Mouse (Mus musculus): Measurements from ENCODE around the gene Olfr1440. TPM values are rescaled to one million over a fixed set of nuclear protein-coding genes. Genes with fewer than 3 reads are reported as not detected.

Olfr1440 gene
- not detected in 2 replicates for total RNA-seq (2012; rRNA removed)
- total RNA-seq (2014; rRNA removed) = not detected in 2 replicates
- not detected in 2 replicates for polyA plus RNA-seq (2012; ENCODE audit: insufficient read length, low read depth)

GRCm38 (mm10) chr19:12386979-12387378 lies at the start of gene Olfr1440:
TSS of gene Olfr1440 (plus strand) at chr19:12387279.
- DNase-seq (ENCODE audit: extremely low read depth) = no peak
- Histone ChIP-seq H3K9me3 (replicated peaks; ENCODE audit: low read length) (no peaks in the 10 kb centered on the region), H3K79me2 (replicated peaks; ENCODE audit: control insufficient read depth, extremely low read depth, insufficient read depth, poor library complexity, severe bottlenecking) (no peaks in the 10 kb centered on the region), H3K4me3 (replicated peaks in 1 of 3; ENCODE audit: low read depth in 2 of 3, low read length in 2 of 3, poor library complexity in 1 of 3) (no peak within 1 kb of the TSS), H3K36me3 (replicated peaks in 1 of 2; ENCODE audit: control insufficient read depth in 1 of 2, insufficient read depth in 1 of 2, low read length in 1 of 2) (no peaks in the 10 kb centered on the region), H3K27me3 (replicated peaks) (no peaks in the 10 kb centered on the region), H3K4me2 (ENCODE audit: insufficient read depth, low read depth, poor library complexity, severe bottlenecking) (no peak within 1 kb of the TSS), H3K9ac (ENCODE audit: insufficient read depth, low read depth) (no peak within 1 kb of the TSS), H3K4me1 (ENCODE audit: control insufficient read depth in 1 of 2, insufficient read depth in 2 of 2) (no peaks in the 10 kb centered on the region), H3K27ac (ENCODE audit: insufficient read depth, low read depth) (no peak within 1 kb of the TSS)
- in situ Hi-C loops (cut with MboI; ENCODE audit: low pct_ligation_motif_present, low pct_unique_long_range_greater_than_20kb, low sequenced_read_pairs) = no loop called here
- TF ChIP-seq POLR2A (IDR thresholded peaks at IDR 0.05; ENCODE audit: low read depth, low read length) (no peak), UBTF (IDR thresholded peaks at IDR 0.05; ENCODE audit: low read depth, low read length) (no peak), RAD21 (IDR thresholded peaks at IDR 0.05; ENCODE audit: low read depth, low read length) (no peak), EP300 (IDR thresholded peaks at IDR 0.05; ENCODE audit: low read length) (no peak), TCF12 (IDR thresholded peaks at IDR 0.05; ENCODE audit: low read depth, low read length) (no peak)
- dilution Hi-C loops (cut with MboI; ENCODE audit: extremely low pct_ligation_motif_present, extremely low pct_unique_long_range_greater_than_20kb, low sequenced_read_pairs) = no loop called here

- Histone ChIP-seq H3K27ac (ENCODE audit: insufficient read depth, low read depth) (no peak overlapping the region), H3K9ac (ENCODE audit: insufficient read depth, low read depth) (no peak overlapping the region)
- in situ Hi-C loops (cut with MboI; ENCODE audit: low pct_ligation_motif_present, low pct_unique_long_range_greater_than_20kb, low sequenced_read_pairs) = no loop called here
These were observed 14.1 kb upstream of the Olfr1440 start for GRCm38 (mm10) chr19:12373004-12373403.

GRCm38 (mm10) chr19:12374465-12375025 lies 12.5 kb upstream of the Olfr1440 start:
- dilution Hi-C loops (cut with MboI; ENCODE audit: extremely low pct_ligation_motif_present, extremely low pct_unique_long_range_greater_than_20kb, low sequenced_read_pairs) = no loop called here
- no peaks in the 10 kb centered on the region for H3K4me1 ChIP-seq (ENCODE audit: control insufficient read depth in 1 of 2, insufficient read depth in 2 of 2)

More at GRCm38 (mm10) chr19:12373004-12373403, 14.1 kb upstream of the Olfr1440 start:
- dilution Hi-C loops (cut with MboI; ENCODE audit: extremely low pct_ligation_motif_present, extremely low pct_unique_long_range_greater_than_20kb, low sequenced_read_pairs) = no loop called here
- TF ChIP-seq POLR2A (IDR thresholded peaks at IDR 0.05; ENCODE audit: low read depth, low read length) (no peak), IRF4 (IDR thresholded peaks at IDR 0.05; ENCODE audit: low read depth, low read length) (no peak), MAZ (IDR thresholded peaks at IDR 0.05; ENCODE audit: low read depth, low read length) (no peak), USF1 (IDR thresholded peaks at IDR 0.05; ENCODE audit: low read depth, low read length) (no peak), USF2 (conservative IDR thresholded peaks at IDR 0.05; ENCODE audit: low read depth, low read length) (no peak), RCOR1 (conservative IDR thresholded peaks at IDR 0.05; ENCODE audit: low read depth, low read length) (no peak), GABPA (IDR thresholded peaks at IDR 0.05; ENCODE audit: insufficient replicate concordance, low read depth, low read length) (no peak), ZKSCAN1 (IDR thresholded peaks at IDR 0.05; ENCODE audit: borderline replicate concordance, low read depth, low read length) (no peak), KAT2A (IDR thresholded peaks at IDR 0.05; ENCODE audit: insufficient replicate concordance, low read length) (no peak), MAFK (IDR thresholded peaks at IDR 0.05; ENCODE audit: insufficient replicate concordance, low read length) (no peak), ELF1 (IDR thresholded peaks at IDR 0.05; ENCODE audit: low read depth, low read length) (no peak), NRF1 (IDR thresholded peaks at IDR 0.05; ENCODE audit: low read depth, low read length) (no peak), ZMIZ1 (IDR thresholded peaks at IDR 0.05; ENCODE audit: low read depth, low read length) (no peak), SMC3 (IDR thresholded peaks at IDR 0.05; ENCODE audit: low read depth, low read length) (no peak), RAD21 (IDR thresholded peaks at IDR 0.05; ENCODE audit: low read depth, low read length) (no peak), EP300 (IDR thresholded peaks at IDR 0.05; ENCODE audit: low read length) (no peak), BHLHE40 (IDR thresholded peaks at IDR 0.05; ENCODE audit: low read depth, low read length) (no peak), ETS1 (conservative IDR thresholded peaks at IDR 0.05; ENCODE audit: low read depth, low read length) (no peak), E2F4 (IDR thresholded peaks at IDR 0.05; ENCODE audit: insufficient replicate concordance, low read depth, low read length) (no peak)
- H3K4me1 ChIP-seq (ENCODE audit: control insufficient read depth in 1 of 2, insufficient read depth in 2 of 2) = no peaks in the 10 kb centered on the region
- H3K9me3 ChIP-seq (replicated peaks; ENCODE audit: low read length) = no peaks in the 10 kb centered on the region
- no peaks in the 10 kb centered on the region for H3K79me2 ChIP-seq (replicated peaks; ENCODE audit: control insufficient read depth, extremely low read depth, insufficient read depth, poor library complexity, severe bottlenecking)
- H3K36me3 ChIP-seq (replicated peaks in 1 of 2; ENCODE audit: control insufficient read depth in 1 of 2, insufficient read depth in 1 of 2, low read length in 1 of 2) = no peaks in the 10 kb centered on the region
- no peak overlapping the region for H3K4me3 ChIP-seq (replicated peaks in 1 of 3; ENCODE audit: low read depth in 2 of 3, low read length in 2 of 3, poor library complexity in 1 of 3)
- DNase-seq (ENCODE audit: extremely low read depth) = no peak
- no peak overlapping the region for H3K4me2 ChIP-seq (ENCODE audit: insufficient read depth, low read depth, poor library complexity, severe bottlenecking)
- no peaks in the 10 kb centered on the region for H3K27me3 ChIP-seq (replicated peaks)

More at GRCm38 (mm10) chr19:12374465-12375025, 12.5 kb upstream of the Olfr1440 start:
- Histone ChIP-seq H3K36me3 (replicated peaks in 1 of 2; ENCODE audit: control insufficient read depth in 1 of 2, insufficient read depth in 1 of 2, low read length in 1 of 2) (no peaks in the 10 kb centered on the region), H3K9ac (ENCODE audit: insufficient read depth, low read depth) (no peak overlapping the region), H3K4me3 (replicated peaks in 1 of 3; ENCODE audit: low read depth in 2 of 3, low read length in 2 of 3, poor library complexity in 1 of 3) (no peak overlapping the region), H3K27me3 (replicated peaks) (no peaks in the 10 kb centered on the region), H3K9me3 (replicated peaks; ENCODE audit: low read length) (no peaks in the 10 kb centered on the region), H3K27ac (ENCODE audit: insufficient read depth, low read depth) (no peak overlapping the region), H3K79me2 (replicated peaks; ENCODE audit: control insufficient read depth, extremely low read depth, insufficient read depth, poor library complexity, severe bottlenecking) (no peaks in the 10 kb centered on the region), H3K4me2 (ENCODE audit: insufficient read depth, low read depth, poor library complexity, severe bottlenecking) (no peak overlapping the region)
- in situ Hi-C loops (cut with MboI; ENCODE audit: low pct_ligation_motif_present, low pct_unique_long_range_greater_than_20kb, low sequenced_read_pairs) = no loop called here
- DNase-seq (ENCODE audit: extremely low read depth) = no peak
- TF ChIP-seq CTCF (conservative IDR thresholded peaks at IDR 0.05 in 1 of 2, IDR thresholded peaks at IDR 0.05 in 1 of 2; ENCODE audit: low read depth in 2 of 2, low read length in 2 of 2) = no peak
- no peak for TF ChIP-seq USF2 (conservative IDR thresholded peaks at IDR 0.05; ENCODE audit: low read depth, low read length)
- no peak for TF ChIP-seq MAZ (IDR thresholded peaks at IDR 0.05; ENCODE audit: low read depth, low read length)
- TF ChIP-seq USF1 (IDR thresholded peaks at IDR 0.05; ENCODE audit: low read depth, low read length) = no peak

All from CH12.LX (cell line).